Mouse (Mus musculus): ENCODE results near the gene Dbh. TPM values are rescaled to one million over a fixed set of nuclear protein-coding genes. Genes with fewer than 3 reads are reported as not detected.

Dbh gene
- polyA plus RNA-seq, 1 experiment from 2014 or later: not detected

DNA sequence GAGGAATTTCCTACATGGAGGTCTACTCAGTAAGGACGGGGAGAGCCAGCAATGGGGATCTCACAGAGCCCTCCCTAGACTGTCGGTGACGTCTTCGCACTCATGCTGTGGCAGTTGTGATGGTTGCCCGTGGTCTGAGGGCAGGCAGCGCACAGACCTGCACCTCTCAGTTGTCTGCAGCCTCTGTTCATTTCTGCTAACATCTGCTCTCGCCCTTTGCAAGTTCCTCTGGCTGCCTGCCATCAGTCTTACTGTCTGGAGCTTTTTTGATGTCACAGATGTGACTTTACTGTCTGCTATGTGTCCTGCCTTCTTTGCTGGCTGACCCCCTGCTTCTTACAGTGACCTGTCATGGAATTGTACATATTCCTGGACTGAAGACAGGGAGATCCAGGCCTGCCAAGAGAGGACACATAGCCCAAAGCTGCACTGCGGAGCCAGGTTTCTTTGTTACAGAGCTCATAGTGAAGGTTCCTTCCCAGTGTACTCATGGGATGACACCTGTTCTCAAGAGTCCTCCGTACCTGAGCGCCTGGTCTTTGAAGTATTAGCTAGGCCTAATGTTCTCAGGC lies 10.7 kb downstream of the Dbh start:
- Histone ChIP-seq H3K36me3 (ENCODE audit: control insufficient read depth, insufficient read depth, low read length) (no peaks in the 10 kb centered on the region), H3K27me3 (ENCODE audit: control insufficient read depth, insufficient read depth, low read length) (no peaks in the 10 kb centered on the region), H3K9ac (ENCODE audit: low read length) (no peak overlapping the region), H3K9me3 (ENCODE audit: control insufficient read depth, low read length) (no peaks in the 10 kb centered on the region), H3K27ac (ENCODE audit: low read depth, low read length) (no peak overlapping the region), H3K4me3 (ENCODE audit: low read depth, low read length) (no peak overlapping the region), H3K4me1 (replicated peaks; ENCODE audit: control insufficient read depth, insufficient read depth, low read length) (0 out of 2 replicates have a peak, but pooled peaks cover 2% of the 10 kb centered on the region), H3K4me2 (ENCODE audit: low read depth, low read length, severe bottlenecking) (no peak overlapping the region)
- no peak for DNase-seq (ENCODE audit: low spot score)
- WGBS: 87% methylated on average over 10 of the region's 10 CpGs
- no peak for ATAC-seq (replicated peaks; ENCODE audit: low FRiP score)

DNA sequence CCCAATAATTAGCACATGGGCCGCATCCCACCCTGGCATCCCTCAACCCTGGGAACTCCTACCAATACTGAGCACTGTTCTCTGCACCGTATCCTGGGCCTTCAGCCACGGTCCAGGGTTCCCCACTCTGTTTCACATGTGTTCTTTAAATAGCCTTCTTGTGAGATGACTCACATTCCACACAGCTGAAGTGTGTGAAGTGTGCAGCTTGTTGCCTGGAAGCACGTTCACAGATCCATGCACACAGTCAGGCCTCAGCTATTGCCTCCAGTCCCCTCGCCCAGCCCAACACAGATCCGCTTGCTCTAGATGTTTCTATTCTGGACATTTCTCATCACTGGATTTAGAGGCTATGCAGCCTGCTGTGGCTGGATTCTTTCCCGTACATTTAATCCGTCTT lies 14.1 kb downstream of the Dbh start:
- Histone ChIP-seq H3K36me3 (ENCODE audit: control insufficient read depth, insufficient read depth, low read length) (no peaks in the 10 kb centered on the region), H3K4me2 (ENCODE audit: low read depth, low read length, severe bottlenecking) (no peak overlapping the region), H3K27ac (ENCODE audit: low read depth, low read length) (no peak overlapping the region), H3K4me3 (ENCODE audit: low read depth, low read length) (no peak overlapping the region), H3K9me3 (ENCODE audit: control insufficient read depth, low read length) (no peaks in the 10 kb centered on the region), H3K4me1 (replicated peaks; ENCODE audit: control insufficient read depth, insufficient read depth, low read length) (0 out of 2 replicates have a peak, but pooled peaks cover 2% of the 10 kb centered on the region), H3K27me3 (ENCODE audit: control insufficient read depth, insufficient read depth, low read length) (no peaks in the 10 kb centered on the region), H3K9ac (ENCODE audit: low read length) (no peak overlapping the region)
- no peak for ATAC-seq (replicated peaks; ENCODE audit: low FRiP score)
- 81% methylated on average over 8 of the region's 8 CpGs for WGBS
- no peak for DNase-seq (ENCODE audit: low spot score)

DNA sequence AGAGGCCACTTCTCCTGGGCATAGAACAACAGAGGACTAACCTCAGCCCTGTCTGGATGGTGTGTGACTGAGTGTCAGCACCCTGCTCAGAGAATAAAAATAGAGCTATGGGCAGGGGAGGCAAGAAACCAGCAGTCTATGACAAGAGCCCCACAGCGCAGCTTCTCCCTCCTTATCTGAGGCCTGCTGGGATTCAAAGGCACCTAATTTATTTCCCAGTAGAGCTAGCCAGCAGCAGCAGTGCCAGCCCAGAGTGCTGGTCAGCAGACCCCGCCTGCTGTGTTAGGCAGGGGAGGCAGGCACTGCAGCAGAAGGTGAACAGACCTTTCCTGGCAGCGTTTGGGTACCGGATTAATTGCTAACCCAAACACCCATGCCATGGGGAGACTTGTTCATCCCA lies 16.9 kb downstream of the Dbh start:
- Histone ChIP-seq H3K27me3 (ENCODE audit: control insufficient read depth, insufficient read depth, low read length) (no peaks in the 10 kb centered on the region), H3K9ac (ENCODE audit: low read length) (no peak overlapping the region), H3K27ac (ENCODE audit: low read depth, low read length) (no peak overlapping the region), H3K4me3 (ENCODE audit: low read depth, low read length) (no peak overlapping the region), H3K36me3 (ENCODE audit: control insufficient read depth, insufficient read depth, low read length) (no peaks in the 10 kb centered on the region), H3K4me1 (replicated peaks; ENCODE audit: control insufficient read depth, insufficient read depth, low read length) (0 out of 2 replicates have a peak, but pooled peaks cover under 1% of the 10 kb centered on the region), H3K9me3 (ENCODE audit: control insufficient read depth, low read length) (no peaks in the 10 kb centered on the region), H3K4me2 (ENCODE audit: low read depth, low read length, severe bottlenecking) (no peak overlapping the region)
- ATAC-seq (replicated peaks; ENCODE audit: low FRiP score) (no peak), DNase-seq (ENCODE audit: low spot score) (no peak)
- 76% methylated on average over 4 of the region's 4 CpGs for WGBS

DNA sequence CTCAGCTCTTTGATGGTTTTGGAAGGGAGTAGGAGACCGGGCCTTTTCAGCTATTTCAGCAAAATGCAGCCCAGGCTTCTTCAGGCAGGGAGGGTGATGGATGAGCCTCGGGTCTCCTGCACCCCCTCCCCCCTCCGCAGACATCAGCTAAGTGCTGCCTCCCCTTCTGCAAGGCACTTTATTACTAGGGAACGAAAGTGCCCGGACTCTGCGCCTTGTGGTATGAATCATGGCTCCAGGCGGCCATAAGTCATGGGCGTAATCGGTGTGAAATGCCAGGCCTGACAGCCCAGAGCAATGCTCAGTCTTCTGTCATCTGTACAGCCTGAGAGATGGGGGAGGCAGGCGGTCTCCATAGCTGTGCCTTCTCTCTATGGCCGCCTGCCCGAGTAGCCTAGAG lies 18.7 kb downstream of the Dbh start:
- no peaks in the 10 kb centered on the region for H3K9me3 ChIP-seq (ENCODE audit: control insufficient read depth, low read length)
- WGBS: 89% methylated on average over 12 of the region's 12 CpGs
- no peaks in the 10 kb centered on the region for H3K27me3 ChIP-seq (ENCODE audit: control insufficient read depth, insufficient read depth, low read length)
- H3K36me3 ChIP-seq (ENCODE audit: control insufficient read depth, insufficient read depth, low read length): no peaks in the 10 kb centered on the region
- no peak overlapping the region for H3K4me3 ChIP-seq (ENCODE audit: low read depth, low read length)
- no peak overlapping the region for H3K9ac ChIP-seq (ENCODE audit: low read length)
- ATAC-seq (replicated peaks; ENCODE audit: low FRiP score) (no peak), DNase-seq (ENCODE audit: low spot score) (no peak)
- H3K27ac ChIP-seq (ENCODE audit: low read depth, low read length): no peak overlapping the region
- no peak overlapping the region for H3K4me2 ChIP-seq (ENCODE audit: low read depth, low read length, severe bottlenecking)
- H3K4me1 ChIP-seq (replicated peaks; ENCODE audit: control insufficient read depth, insufficient read depth, low read length): no peaks in the 10 kb centered on the region

GRCm38 (mm10) chr2:27187531-27187930 lies 22.5 kb downstream of the Dbh start:
- 90% methylated on average over 6 of the region's 6 CpGs for WGBS
- H3K4me3 ChIP-seq (ENCODE audit: low read depth, low read length): no peak overlapping the region
- DNase-seq (ENCODE audit: low spot score) (no peak), ATAC-seq (replicated peaks; ENCODE audit: low FRiP score) (no peak)
- H3K9ac ChIP-seq (ENCODE audit: low read length): no peak overlapping the region
- H3K9me3 ChIP-seq (ENCODE audit: control insufficient read depth, low read length): no peaks in the 10 kb centered on the region
- H3K36me3 ChIP-seq (ENCODE audit: control insufficient read depth, insufficient read depth, low read length): no peaks in the 10 kb centered on the region
- no peak overlapping the region for H3K27ac ChIP-seq (ENCODE audit: low read depth, low read length)
- no peak overlapping the region for H3K4me2 ChIP-seq (ENCODE audit: low read depth, low read length, severe bottlenecking)
- no peaks in the 10 kb centered on the region for H3K27me3 ChIP-seq (ENCODE audit: control insufficient read depth, insufficient read depth, low read length)
- no peaks in the 10 kb centered on the region for H3K4me1 ChIP-seq (replicated peaks; ENCODE audit: control insufficient read depth, insufficient read depth, low read length)

DNA sequence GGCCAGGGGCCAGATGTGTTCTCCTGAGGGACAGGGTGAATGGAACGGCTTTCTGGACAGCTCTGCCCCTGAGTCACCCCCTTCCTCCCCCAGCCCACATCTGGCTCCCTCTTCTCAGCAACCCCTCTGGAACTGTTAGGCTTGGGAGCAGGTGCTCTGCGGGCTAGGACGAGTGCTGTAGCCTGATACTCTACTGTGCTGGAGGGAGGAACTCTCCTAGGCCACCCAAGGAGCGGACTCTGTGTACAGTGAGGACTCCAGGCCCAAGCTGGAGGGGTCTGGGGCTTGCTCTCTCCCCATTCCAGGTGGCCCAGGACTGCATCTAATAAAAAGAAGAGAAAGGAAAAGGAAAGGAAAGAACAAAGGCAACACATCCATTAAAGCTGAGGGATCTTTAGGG lies 25.0 kb downstream of the Dbh start:
- Histone ChIP-seq H3K9ac (ENCODE audit: low read length) (no peak overlapping the region), H3K27ac (ENCODE audit: low read depth, low read length) (no peak overlapping the region), H3K27me3 (ENCODE audit: control insufficient read depth, insufficient read depth, low read length) (no peaks in the 10 kb centered on the region), H3K4me2 (ENCODE audit: low read depth, low read length, severe bottlenecking) (no peak overlapping the region), H3K4me3 (ENCODE audit: low read depth, low read length) (no peak overlapping the region), H3K36me3 (ENCODE audit: control insufficient read depth, insufficient read depth, low read length) (no peaks in the 10 kb centered on the region), H3K4me1 (replicated peaks; ENCODE audit: control insufficient read depth, insufficient read depth, low read length) (no peaks in the 10 kb centered on the region), H3K9me3 (ENCODE audit: control insufficient read depth, low read length) (no peaks in the 10 kb centered on the region)
- DNase-seq (ENCODE audit: low spot score) (no peak), ATAC-seq (replicated peaks; ENCODE audit: low FRiP score) (no peak)
- 76% methylated on average over 4 of the region's 4 CpGs for WGBS

GRCm38 (mm10) chr2:27198551-27199246 lies 33.7 kb downstream of the Dbh start:
- Histone ChIP-seq H3K27ac (ENCODE audit: low read depth, low read length) (no peak overlapping the region), H3K4me1 (replicated peaks; ENCODE audit: control insufficient read depth, insufficient read depth, low read length) (no peaks in the 10 kb centered on the region), H3K4me2 (ENCODE audit: low read depth, low read length, severe bottlenecking) (no peak overlapping the region), H3K9ac (ENCODE audit: low read length) (no peak overlapping the region), H3K9me3 (ENCODE audit: control insufficient read depth, low read length) (no peaks in the 10 kb centered on the region), H3K4me3 (ENCODE audit: low read depth, low read length) (no peak overlapping the region), H3K27me3 (ENCODE audit: control insufficient read depth, insufficient read depth, low read length) (no peaks in the 10 kb centered on the region), H3K36me3 (ENCODE audit: control insufficient read depth, insufficient read depth, low read length) (no peaks in the 10 kb centered on the region)
- WGBS: 65% methylated on average over 5 of the region's 5 CpGs
- DNase-seq (ENCODE audit: low spot score) (no peak), ATAC-seq (replicated peaks; ENCODE audit: low FRiP score) (no peak)

DNA sequence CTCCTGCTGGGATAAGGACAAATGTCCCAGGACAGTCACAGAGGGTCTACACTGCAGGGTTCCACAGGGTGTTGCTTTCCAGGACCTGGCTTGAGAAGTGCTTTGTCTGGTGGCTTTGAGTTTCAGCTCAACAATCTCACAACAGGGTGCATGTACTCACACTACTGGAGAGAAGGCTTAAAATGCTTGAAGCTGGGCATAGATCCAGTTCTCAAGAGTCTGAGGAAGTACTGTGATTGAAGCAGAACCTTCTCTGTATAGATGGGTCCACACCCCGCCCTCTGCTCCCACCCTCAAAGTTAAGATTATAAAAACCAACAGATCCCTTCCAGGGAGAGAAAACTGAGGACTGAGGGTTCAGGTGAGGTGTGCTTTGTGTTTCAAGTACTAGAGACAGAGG lies 35.6 kb downstream of the Dbh start:
- H3K4me3 ChIP-seq (ENCODE audit: low read depth, low read length): no peak overlapping the region
- ATAC-seq (replicated peaks; ENCODE audit: low FRiP score): no peak
- H3K27ac ChIP-seq (ENCODE audit: low read depth, low read length): no peak overlapping the region
- no peak overlapping the region for H3K9ac ChIP-seq (ENCODE audit: low read length)
- H3K4me2 ChIP-seq (ENCODE audit: low read depth, low read length, severe bottlenecking): no peak overlapping the region
- no peaks in the 10 kb centered on the region for H3K27me3 ChIP-seq (ENCODE audit: control insufficient read depth, insufficient read depth, low read length)
- no peak for DNase-seq (ENCODE audit: low spot score)
- WGBS: 82% methylated on average over 1 of the region's 1 CpGs
- H3K9me3 ChIP-seq (ENCODE audit: control insufficient read depth, low read length): no peaks in the 10 kb centered on the region
- H3K36me3 ChIP-seq (ENCODE audit: control insufficient read depth, insufficient read depth, low read length): no peaks in the 10 kb centered on the region
- no peaks in the 10 kb centered on the region for H3K4me1 ChIP-seq (replicated peaks; ENCODE audit: control insufficient read depth, insufficient read depth, low read length)

GRCm38 (mm10) chr2:27205666-27206065 lies 40.6 kb downstream of the Dbh start:
- Histone ChIP-seq H3K9me3 (ENCODE audit: control insufficient read depth, low read length) (no peaks in the 10 kb centered on the region), H3K4me1 (replicated peaks; ENCODE audit: control insufficient read depth, insufficient read depth, low read length) (no peaks in the 10 kb centered on the region), H3K27ac (ENCODE audit: low read depth, low read length) (no peak overlapping the region), H3K36me3 (ENCODE audit: control insufficient read depth, insufficient read depth, low read length) (no peaks in the 10 kb centered on the region), H3K4me3 (ENCODE audit: low read depth, low read length) (no peak overlapping the region), H3K9ac (ENCODE audit: low read length) (no peak overlapping the region), H3K4me2 (ENCODE audit: low read depth, low read length, severe bottlenecking) (no peak overlapping the region), H3K27me3 (ENCODE audit: control insufficient read depth, insufficient read depth, low read length) (no peaks in the 10 kb centered on the region)
- no peak for DNase-seq (ENCODE audit: low spot score)
- no peak for ATAC-seq (replicated peaks; ENCODE audit: low FRiP score)
- 87% methylated on average over 10 of the region's 10 CpGs for WGBS
